Mouse (Mus musculus) T-cell, adult 2 months (primary cell): Measurements from ENCODE around the gene Kat14.

ENCODE experiments used
- DNase-seq: peaks from one replicate; pipeline ENCODE4 v3.0.0; 2022; ENCODE audit warnings: low spot score

Gene Kat14

DNA sequence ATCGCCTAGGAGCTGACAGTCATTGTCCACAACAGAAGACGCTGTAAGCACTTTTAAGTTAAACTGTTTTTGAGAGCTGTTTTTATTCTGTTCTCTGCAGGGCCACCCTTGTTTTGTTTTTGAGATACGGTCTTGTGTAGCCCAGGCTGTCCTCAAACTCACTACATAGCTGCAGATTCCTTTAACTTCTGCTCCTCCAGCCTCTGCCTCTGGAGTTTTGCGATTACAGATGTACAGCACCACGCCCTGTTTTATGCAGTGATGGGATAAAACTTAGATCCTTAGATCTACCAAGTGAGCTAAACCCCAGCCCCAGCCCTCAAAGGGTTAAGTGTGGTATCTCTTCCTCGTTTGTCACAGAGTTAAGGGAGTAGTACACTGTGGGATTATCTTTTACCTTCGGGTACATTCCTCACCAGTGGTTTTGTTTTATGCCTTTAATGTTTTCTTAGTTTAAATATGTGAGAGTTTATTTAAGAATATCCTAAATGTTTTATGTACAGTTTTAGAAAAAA is 13.9 kb downstream of the Kat14 start:
- no peak for DNase-seq

DNA sequence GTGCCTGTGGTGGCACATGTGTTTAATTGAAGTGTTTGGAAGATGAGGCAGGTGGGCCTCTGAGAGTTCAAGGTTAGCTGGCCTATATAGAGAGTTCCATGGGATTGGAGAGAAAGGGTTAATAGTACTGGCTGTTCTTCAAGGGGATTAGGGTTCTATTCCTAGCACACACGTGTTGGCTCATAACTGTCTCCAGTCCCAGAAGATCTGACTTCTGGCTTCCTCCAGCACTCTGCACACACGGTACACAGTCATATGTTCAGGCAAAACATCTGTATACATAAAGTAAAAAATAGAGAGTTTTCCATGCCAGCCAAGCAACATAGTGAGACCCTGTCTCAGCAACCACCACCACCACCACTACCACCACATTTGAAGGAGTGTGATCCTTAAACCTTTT is 17.5 kb downstream of the Kat14 start:
- no peak for DNase-seq

DNA sequence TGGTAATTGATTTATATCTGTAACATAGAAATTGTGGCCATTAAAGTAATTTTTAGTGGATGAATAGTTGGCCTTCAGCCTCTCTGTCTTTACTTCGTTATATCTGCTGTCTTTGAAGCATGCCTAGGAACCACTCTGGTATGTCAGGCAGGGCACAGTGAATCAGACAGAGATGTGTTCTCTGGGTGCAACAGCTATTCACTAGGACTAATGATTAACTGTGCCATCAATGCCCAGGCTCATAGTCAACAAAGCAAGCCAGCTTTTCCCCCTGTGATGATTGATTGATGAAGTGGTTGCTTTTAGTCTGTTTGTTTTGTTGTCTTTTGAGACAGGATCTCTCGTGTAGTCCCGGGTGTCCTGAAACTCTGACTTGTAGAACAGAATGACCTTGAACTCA is 19.6 kb downstream of the Kat14 start:
- no peak for DNase-seq

DNA sequence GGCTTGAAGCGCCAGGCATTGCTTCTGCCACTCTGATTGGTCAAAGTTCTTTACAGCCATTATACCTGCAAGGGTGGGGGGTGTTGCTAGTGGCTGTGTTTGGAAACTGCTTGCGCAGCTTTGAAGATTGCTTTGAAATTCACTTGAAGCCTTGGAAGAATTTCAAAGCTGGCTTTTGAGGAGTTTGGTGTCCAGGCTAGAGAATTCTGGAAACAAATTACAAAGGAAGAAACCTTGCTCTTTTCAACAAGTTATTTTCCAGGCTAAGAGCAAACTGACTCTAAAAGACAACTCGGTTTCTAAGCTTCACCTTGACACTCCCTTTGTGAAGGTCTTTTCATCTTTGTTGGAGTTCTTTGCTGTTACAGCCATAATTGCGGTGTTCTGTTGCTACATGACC is 30.7 kb downstream of the Kat14 start:
- no peak for DNase-seq

DNA sequence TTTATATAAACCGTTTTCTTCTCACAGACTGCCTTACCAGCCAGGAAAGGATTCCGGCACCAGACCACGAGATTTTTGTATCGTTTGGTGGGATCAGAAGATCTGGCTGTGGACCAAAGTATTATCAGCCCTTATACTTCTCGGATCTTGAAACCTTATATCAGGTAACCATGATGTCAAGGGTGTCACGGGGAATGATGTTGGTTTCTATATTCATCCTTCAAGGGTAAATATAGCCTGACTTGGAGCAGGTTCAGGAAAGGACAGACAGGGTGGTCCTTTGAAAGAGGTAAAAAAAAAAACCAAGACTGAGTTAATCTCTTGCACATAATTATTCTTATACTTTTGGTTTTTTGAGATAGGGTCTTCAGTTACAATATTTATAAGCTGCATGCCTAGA is 31.9 kb downstream of the Kat14 start:
- no peak for DNase-seq

DNA sequence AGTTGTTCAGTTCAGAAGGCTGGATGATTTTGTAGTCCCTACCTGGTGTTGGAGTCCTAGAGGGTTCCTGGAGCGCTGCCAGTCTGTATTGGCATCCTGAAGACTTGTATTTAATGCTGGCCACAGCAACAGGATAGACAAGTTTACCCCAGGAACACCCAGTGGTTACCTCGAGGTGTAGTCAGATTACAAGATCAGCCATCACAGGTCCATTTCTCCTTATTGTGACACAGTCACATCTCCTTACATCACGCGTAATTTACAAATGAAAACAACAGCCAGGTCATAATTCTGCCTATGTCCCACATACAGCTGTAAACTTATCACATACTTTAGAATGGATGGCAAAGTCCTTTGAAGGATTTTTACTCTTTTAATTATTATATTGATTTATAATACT is 40.3 kb downstream of the Kat14 start:
- DNase-seq, result no peak

DNA sequence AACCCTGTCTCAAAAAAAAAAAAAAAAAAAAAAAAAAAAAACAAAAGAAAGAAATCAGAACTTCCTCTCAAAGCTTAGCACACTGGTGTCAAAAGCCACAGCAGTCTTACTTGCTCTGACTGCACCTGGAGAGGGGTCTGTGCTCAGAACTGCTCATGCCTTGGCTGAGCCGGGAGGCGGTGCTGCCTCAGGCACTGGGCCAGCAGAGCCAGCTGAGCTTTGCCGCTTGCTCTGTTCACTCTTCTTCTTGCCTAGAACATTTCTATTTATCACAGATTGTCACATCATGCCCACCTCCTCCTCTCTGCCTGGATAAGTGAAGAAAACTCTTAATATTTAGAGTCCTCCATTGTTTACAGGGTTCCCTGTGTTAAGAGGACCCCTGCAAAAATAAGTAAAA is 41.8 kb downstream of the Kat14 start:
- no peak for DNase-seq

DNA sequence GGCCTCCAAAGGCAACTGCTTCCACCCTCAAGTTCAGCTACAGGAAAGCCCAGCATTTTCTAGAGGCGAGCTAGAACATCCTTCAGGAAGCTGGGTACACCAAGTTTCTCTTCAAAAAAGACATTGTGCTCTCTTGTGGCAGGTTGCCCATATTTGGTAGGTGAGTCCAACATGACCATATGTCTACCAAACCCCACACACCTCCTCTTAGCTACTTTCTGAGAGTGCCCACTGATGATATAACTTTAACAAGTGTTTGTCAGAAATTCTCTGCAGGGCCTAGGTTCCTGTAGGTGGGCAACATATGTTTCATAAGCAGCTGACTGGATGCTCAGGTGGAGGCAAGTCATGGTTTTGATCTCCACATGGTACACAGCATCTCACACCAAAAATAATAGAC is 45.9 kb downstream of the Kat14 start:
- no peak for DNase-seq

DNA sequence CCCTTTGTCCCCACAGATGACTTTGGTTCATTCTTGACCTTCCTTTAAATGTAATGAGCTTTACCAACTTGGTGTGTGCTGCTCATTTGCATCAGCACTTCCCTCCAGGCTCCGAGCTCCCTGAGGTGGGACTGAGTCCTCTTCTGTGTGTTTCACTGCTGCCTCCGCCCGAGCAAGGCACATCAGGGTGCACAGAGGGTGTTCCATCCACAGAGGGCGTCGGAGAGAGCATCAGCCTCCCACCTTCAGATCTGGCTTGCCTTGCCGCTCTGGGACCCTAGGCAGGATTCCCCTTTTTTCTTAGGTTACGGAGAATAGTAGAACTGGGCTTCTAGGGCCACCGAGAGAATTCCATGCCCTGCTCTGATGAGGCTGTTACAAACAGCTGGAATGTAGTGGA is 48.1 kb downstream of the Kat14 start:
- no peak for DNase-seq

DNA sequence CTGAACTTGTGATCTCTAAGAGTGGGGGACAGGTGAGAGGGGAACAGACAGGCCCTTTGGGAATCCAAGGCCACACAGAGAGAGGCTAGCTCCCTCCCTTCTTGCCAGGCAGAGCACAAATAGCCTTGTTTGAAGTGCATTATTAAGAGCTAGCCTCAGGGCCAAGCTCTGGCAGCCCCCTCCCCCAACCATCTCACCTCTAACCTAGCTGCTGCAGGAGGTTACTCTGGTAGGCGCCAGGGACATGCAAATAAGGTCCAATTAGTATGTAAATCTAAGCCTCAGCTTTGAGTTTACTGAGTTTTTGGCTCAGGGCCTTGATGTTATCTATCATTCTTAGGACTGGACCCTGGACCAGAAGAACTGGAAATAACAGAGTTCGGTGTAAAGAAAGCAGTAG is 49.3 kb downstream of the Kat14 start:
- DNase-seq, result no peak

DNA sequence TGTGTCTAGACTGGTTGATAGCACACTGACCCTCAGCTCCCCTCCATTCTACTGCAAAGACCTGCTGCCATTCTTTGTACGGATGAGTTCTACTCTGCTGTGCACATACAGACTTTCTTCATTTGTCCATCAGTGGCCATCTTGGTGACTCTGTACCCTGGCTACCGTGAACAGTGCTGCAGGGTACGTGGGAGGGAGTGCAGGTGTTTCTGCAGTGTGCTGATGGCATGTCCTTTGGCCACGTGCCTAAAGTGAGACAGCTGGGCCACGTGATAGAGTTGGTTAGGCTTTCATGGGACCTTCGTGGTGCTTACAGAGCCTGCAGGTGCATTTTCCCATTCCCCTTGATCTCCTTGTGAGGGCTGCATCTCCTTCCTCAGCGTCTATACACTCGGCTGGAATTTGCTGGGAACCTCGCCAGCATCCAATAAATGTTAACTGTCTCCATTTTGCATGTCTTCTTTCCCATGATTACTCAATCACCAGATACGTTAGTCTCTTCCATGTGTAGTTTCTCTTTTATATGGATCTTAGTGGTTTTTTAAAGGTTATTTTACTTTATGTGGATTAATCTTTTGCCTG is 53.4 kb downstream of the Kat14 start:
- no peak for DNase-seq

DNA sequence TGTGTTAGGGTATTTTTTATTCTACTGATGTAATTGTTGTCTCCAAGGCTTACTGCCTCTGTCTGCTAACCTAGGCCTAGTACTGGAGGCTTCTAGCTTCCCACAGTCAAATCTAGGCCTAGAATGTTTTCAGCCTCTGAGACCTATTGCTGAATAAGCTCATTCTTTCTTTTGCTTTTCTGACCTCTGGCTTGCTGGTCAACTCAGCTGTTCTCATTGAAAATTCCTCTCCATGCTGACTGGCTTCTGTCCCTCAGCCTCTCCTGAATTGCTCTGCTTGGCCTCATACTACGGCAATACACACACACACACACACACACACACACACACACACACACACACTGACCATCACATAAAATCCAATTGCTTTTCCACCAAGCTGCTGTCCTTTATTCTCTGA is 57.0 kb downstream of the Kat14 start:
- DNase-seq, result no peak

DNA sequence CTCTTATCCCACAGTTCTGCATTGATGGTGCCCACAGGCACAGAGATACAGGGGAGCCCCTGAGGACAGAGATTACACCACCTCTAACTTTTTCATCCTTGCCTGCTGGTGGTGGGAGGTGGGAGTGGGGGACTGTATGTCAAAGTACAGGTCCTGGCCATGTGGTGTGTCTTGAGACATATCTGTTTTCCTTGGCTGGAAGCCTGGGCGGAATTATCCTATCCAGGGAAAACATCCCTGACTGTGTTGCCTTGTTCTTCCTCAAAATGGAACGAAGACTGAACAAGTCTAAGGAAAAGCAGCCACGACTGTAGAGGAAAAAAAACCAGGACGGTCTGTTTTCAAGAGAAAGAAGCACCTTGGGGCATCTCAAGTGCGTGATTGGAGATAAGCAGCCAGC is 59.1 kb downstream of the Kat14 start:
- DNase-seq, result no peak

DNA sequence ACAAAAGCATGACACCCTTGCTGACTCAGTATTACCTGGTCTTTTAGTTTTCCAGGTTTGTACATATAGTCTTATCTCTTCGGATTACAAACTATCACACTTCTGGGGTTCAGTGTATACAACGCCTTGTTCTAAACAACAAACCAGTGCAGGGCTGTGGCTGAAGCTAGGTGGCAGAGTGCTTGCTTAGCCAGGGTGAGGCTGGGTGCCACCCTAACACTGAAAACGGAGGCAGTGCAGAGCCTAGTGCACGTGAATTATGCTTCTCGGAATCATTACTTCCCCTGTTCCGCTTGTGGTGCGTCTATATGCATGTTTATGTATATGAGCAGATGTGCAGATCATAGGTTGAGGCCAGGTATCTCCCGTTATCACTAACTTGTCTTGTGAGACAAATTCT is 59.9 kb downstream of the Kat14 start:
- DNase-seq, result no peak

DNA sequence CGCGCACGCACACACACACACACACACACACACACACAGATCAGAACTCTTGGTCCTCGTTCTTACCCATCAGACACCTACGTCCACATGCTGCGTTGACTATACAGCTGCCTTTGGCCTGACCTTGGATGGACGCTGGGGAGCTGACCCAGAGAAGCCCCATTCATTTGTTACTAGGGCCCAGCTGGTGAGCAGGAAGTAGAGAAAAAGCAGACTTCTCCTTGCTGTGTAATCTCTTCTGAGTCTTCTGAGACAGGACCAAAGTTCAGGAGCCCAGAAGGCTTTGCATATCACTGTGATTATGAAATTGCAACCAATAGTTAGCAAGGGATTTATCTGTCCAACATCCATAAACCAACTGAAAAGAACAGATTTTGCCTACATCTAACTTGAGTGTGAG is 60.4 kb downstream of the Kat14 start:
- DNase-seq, result no peak

DNA sequence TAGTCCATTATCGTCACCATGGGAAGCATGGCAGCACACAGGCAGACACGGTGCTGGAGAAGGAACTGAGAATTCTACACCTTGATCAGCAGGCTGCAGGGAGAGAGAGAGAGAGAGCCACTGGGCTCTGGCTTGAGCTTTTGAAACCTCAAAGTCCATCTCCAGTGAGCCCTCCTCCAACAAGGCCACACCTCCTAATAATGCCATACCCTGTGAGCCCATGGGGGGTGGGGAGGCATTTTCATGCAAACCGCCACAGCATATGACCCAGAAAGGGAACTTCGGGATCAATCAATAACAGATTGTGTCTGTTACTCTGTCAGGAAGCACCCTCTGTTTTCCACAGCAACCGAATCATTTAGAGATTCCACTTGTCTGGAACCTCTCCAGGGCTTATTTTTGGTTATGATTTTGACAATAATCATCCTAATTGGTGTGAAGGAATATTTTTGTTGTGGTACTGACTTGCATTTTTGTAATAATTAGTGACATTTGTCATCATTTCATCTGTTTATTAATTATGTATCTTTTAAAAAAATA is 62.6 kb downstream of the Kat14 start:
- DNase-seq, result no peak

DNA sequence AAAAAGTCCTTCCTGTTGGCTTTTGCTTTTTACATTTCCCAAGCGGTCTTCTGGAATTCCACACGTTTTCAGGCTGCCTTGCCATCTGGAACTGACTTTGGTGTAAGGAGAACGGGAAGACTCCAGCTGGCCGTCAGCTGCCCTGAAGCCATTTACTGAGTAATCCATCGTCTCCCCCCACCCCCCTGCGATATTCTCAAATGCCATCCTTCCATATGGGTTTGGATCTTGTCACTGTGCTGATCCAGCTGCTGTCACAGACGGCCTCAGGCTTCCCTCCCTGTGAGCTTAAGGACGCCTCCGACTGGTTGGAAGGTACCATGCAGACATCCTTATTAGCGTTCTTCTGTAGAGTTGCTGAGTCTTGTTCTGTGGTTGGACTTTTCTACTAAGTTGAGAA is 66.9 kb downstream of the Kat14 start:
- no peak for DNase-seq

DNA sequence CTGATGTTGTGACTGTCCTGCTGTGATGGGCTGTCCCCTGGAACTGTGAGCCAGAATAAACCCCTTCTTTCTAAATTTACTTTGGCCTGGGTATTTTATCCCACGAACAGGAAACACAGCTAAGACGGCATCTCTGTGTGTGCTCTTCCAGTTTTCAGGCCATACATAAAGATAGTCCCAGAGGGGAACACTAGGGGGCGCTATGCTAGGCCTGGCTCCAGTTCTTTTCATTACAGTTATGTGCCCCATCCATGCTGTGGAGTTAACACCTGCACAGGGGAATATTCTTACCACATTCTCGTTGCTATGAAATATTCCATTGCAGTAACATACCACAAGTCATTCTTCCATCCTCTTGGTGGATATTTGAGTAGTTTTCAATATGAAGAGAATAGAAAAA is 69.6 kb downstream of the Kat14 start:
- DNase-seq, result no peak

DNA sequence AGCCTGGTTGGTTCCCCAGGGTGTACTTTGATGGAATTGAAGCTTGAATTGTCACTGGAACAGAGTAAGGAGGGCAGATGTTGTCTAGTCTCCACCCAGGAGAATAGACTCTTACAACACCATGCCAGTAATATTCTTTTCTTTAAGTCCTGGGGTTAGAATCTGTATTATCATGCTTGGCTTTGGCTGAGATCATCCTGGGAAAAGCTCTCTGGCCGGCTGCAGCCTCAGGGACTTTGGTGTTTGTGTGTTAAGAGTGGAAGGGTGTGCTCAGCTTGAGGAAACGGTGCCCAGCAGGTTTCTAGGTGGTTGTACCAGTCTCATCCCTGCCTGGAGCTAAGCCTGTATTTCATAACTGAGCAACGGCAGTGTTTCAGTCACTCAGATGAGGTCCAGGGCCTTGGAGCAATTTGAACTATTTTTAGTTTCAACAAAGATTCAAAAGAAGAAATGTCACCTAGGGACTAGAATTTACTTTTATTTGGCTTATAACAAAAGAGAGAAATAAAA is 70.5 kb downstream of the Kat14 start:
- no peak for DNase-seq

DNA sequence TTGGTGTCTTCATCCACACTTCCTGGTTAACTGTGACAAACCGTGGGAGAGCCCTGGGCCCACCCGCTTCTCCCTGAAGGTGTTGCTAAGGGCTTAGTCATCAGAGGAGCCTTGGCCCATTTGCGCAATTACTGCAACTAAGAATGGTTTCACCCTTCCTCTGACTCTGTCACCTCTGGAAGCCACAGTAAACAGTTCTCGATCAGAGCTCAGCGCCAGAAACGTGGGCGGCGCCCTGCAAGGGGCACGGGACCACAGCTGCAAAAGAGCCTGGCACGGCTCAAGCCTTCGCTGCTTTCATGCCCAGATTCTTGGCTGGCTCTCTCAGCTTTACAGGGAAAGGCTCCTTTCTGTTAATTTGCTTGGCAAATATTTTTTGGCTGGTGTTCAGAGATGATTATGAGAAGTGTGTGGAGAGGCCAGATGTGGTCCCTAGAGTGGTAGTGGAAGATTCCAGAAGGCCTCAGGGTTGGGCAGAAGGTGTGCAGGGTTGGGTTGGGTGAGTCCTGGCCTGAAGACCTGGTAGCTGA is 72.7 kb downstream of the Kat14 start:
- DNase-seq, result no peak

DNA sequence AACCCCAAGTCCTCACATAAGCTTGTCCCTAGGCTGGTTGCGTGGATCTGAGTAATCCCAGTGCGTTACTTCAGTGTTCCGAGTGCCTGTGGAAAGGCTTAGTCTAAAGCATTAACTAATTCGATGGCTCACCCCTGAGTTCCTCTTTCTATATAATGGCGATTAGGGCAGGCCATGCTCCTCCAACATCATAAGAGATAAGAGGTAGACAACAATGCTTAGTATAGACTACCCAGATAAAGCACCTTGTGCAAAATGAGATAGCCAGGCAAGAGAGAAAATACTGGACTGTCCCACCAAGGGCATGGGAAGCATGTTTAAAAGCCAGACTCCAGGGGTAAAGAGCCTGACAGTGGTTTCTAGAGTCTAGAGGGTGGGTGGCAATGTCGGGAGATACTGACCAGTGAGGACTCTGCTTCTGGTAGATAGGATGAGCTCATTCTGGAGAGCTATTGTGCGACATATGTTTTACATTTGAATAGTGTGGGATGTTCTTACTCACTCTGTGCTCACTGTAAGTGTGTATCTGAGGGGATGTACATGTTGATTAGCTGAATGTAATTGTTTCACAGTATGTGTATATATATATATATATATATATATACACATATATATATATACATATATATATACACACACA is 77.7 kb downstream of the Kat14 start:
- no peak for DNase-seq

DNA sequence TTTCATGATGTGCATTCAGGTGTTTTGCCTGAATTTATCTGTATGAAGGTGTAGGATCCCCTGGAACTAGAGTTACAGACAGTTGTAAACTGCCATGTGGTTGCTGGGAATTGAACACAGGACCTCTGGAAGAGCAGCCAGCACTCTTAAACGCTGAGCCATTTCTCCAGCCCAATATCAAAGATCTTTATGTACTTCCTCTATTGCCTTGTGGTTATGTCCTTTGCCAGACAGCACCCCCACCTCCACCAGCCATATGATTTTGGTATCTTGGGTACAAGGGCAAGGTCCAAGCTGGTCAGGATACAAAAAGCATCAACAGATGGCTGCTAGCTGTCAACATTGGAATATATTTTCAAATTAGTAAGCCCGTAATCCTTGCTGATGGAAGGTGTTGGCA is 81.6 kb downstream of the Kat14 start:
- DNase-seq, result no peak

DNA sequence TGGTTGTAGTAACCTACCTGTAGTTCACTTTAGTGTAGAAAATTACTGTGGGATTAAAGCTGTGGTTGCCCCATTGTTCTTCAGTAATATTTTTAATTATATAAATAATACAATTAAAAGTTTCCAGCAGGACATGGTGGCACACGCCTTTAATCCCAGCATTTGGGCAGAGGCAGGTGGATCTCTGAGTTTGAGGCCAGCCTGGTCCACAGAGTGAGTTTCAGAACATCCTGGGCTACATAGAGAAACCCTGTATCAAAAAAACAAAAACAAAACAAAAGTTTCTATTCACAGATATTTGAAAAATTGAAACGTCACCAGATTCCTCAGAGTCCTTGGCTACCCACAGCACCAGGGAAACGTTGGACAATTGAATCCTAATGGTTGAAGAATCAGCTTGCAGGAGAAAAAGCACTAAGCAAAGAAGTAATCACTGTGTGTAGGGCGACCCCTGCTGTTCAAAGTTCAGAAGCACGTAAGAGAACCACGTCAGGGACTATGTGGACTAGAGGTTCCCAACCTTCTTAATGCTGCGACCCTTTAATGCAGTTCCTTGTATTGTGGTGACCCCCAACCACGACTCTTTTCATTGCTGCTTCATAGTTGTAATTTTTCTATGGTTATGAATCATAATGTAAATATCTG is 83.7 kb downstream of the Kat14 start:
- peak; percentile 57 for DNase-seq
